ENCODE assay signal across 9 mouse cellular contexts in the genomic region with DNA sequence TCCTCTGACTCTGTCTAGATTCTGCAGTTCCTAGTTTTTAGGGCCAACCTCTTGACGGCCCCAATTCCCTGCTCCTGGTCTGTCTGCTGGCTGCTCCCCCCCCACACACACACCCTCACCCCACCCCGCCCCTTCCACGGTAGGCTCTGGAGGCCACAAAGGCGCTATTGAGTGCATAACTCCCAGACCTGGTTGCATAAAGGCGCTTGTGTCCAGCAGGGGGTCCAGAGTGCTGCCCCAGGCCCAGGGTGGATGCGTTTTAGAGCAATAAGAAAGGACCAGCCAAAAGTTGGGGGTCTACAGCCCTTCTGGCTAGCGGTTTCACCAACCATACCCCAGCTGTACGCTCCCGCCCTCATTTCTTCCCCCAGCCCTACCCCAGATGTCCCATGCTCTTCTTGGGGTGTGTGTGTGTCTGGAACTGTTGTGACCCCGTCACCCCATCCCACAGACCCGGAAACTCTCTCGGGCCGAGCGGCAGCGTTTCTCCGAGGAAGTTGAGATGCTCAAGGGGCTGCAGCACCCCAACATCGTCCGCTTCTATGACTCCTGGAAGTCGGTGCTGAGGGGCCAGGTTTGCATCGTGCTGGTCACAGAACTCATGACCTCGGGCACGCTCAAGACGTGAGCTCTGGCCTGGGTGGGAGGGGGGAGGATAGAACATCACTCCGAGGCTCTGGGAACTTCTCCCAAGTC. TPM values are rescaled to one million over a fixed set of nuclear protein-coding genes. Genes with fewer than 3 reads are reported as not detected.
DNase-seq lines count a peak whose midpoint lies in the region; ATAC-seq and TF ChIP-seq lines count a peak whose summit lies in the region.
"Had no signal": no experiment of that assay in that cellular context is flagged by ENCODE, and none has a peak within 500 bp of the region (broad histone marks: within the 10 kb centered on the region; RNA-seq: fewer than 3 reads in every experiment).

No protein-coding gene starts in this region.

- H3K4me1 ChIP-seq in erythroblast, embryonic 14.5 days (ENCODE audit: control insufficient read depth) = peaks cover 69% of the 10 kb centered on the region
- H3K4me1 ChIP-seq in neural tube, embryonic 11.5 days (ENCODE audit: control insufficient read depth, insufficient read depth, low read length) = peaks cover 45% of the 10 kb centered on the region
- H3K4me1 ChIP-seq in limb, embryonic 15.5 days = peaks cover 61% of the 10 kb centered on the region
- H3K4me1 ChIP-seq in stomach, embryonic 16.5 days (ENCODE audit: control insufficient read depth, insufficient read depth, low read length) = peaks cover 46% of the 10 kb centered on the region
- H3K4me1 ChIP-seq in cerebellum, adult 2 months (ENCODE audit: control insufficient read depth, insufficient read depth, low read length) = peaks cover 9% of the 10 kb centered on the region; the same call in 1 of the 2 replicates

- no peak for TF ChIP-seq CTCF in cerebellum, adult 2 months (IDR thresholded peaks at IDR 0.05; ENCODE audit: borderline replicate concordance, insufficient read depth, low read depth, low read length)

- no peak for DNase-seq in neural tube, embryonic 11.5 days (ENCODE audit: low spot score)
- DNase-seq in neural tube, embryonic 10.5 days (ENCODE audit: extremely low spot score, low spot score) = no peak
- no peak for DNase-seq in cerebellum, adult 2 months
- DNase-seq in ovary, postnatal 10 days (ENCODE audit: low spot score) = no peak
- DNase-seq: lung, adult 2 months had no signal

- H3K4me2 ChIP-seq in neural tube, embryonic 11.5 days (ENCODE audit: low read depth) = peak overlapping the region; percentile 30
- peak overlapping the region; percentile 97 for H3K4me2 ChIP-seq in limb, embryonic 15.5 days
- peak overlapping the region; percentile 88 for H3K4me2 ChIP-seq in stomach, embryonic 16.5 days (ENCODE audit: low read depth, low read length)

- whole genome bisulfite sequencing in neural tube, embryonic 11.5 days = 3% methylated on average over 24 of the region's 24 CpGs
- WGBS in limb, embryonic 15.5 days = 2% methylated on average over 24 of the region's 24 CpGs
- WGBS in stomach, embryonic 16.5 days = 9% methylated on average over 24 of the region's 24 CpGs
- 6% methylated on average over 24 of the region's 24 CpGs for WGBS in cerebellum, adult 2 months

- peaks cover 12% of the 10 kb centered on the region for H3K9me3 ChIP-seq in erythroblast, embryonic 14.5 days (ENCODE audit: control insufficient read depth, low read length)
- H3K9me3 ChIP-seq in neural tube, embryonic 11.5 days (ENCODE audit: control insufficient read depth, low read length) = no peaks in the 10 kb centered on the region
- H3K9me3 ChIP-seq in limb, embryonic 15.5 days = no peaks in the 10 kb centered on the region
- H3K9me3 ChIP-seq in stomach, embryonic 16.5 days (replicated peaks; ENCODE audit: control insufficient read depth, low read length) = no peaks in the 10 kb centered on the region

- no peak overlapping the region for H3K27ac ChIP-seq in neural tube, embryonic 11.5 days (ENCODE audit: low read depth, low read length)
- no peak overlapping the region for H3K27ac ChIP-seq in limb, embryonic 15.5 days
- no peak overlapping the region for H3K27ac ChIP-seq in stomach, embryonic 16.5 days (ENCODE audit: low read length)
- H3K27ac ChIP-seq in cerebellum, adult 2 months (ENCODE audit: insufficient read depth, low read length) = no peak overlapping the region

- TF ChIP-seq POLR2A in cerebellum, adult 2 months (IDR thresholded peaks at IDR 0.05; ENCODE audit: borderline replicate concordance, insufficient read depth, low read length) = no peak

- ATAC-seq in erythroblast, adult 5-6 weeks (replicated peaks; ENCODE audit: low FRiP score, poor library complexity, severe bottlenecking) = no peak
- ATAC-seq in neural tube, embryonic 11.5 days (ENCODE audit: insufficient read depth, low FRiP score, low TSS enrichment) = no peak
- ATAC-seq in limb, embryonic 15.5 days (ENCODE audit: insufficient number of reproducible peaks, low FRiP score, low TSS enrichment, low read depth) = no peak
- ATAC-seq in stomach, embryonic 16.5 days (ENCODE audit: insufficient read depth, low FRiP score) = no peak

- no peak overlapping the region for H3K9ac ChIP-seq in neural tube, embryonic 11.5 days (ENCODE audit: low read length)
- 0 out of 2 replicates have a peak overlapping the region, but pooled peaks have one; percentile 7 for H3K9ac ChIP-seq in limb, embryonic 15.5 days
- peak overlapping the region; percentile 66 for H3K9ac ChIP-seq in stomach, embryonic 16.5 days (ENCODE audit: low read length)

- H3K4me3 ChIP-seq in erythroblast, embryonic 14.5 days (replicated peaks) = peak overlapping the region; percentile 82
- peak overlapping the region; percentile 15 for H3K4me3 ChIP-seq in neural tube, embryonic 11.5 days (ENCODE audit: low read depth, low read length)
- peak overlapping the region; percentile 58 for H3K4me3 ChIP-seq in limb, embryonic 15.5 days
- peak overlapping the region; percentile 62 for H3K4me3 ChIP-seq in stomach, embryonic 16.5 days (replicated peaks; ENCODE audit: low read length)
- H3K4me3 ChIP-seq in cerebellum, adult 2 months (replicated peaks; ENCODE audit: insufficient read depth, low read depth, low read length) = no peak overlapping the region

- peaks cover 65% of the 10 kb centered on the region for H3K27me3 ChIP-seq in erythroblast, embryonic 14.5 days (ENCODE audit: control insufficient read depth)
- peaks cover 44% of the 10 kb centered on the region for H3K27me3 ChIP-seq in neural tube, embryonic 11.5 days (ENCODE audit: control insufficient read depth, insufficient read depth, low read length)
- H3K27me3 ChIP-seq in limb, embryonic 15.5 days = peaks cover 48% of the 10 kb centered on the region
- peaks cover 17% of the 10 kb centered on the region for H3K27me3 ChIP-seq in stomach, embryonic 16.5 days (ENCODE audit: control insufficient read depth, insufficient read depth, low read length)
- H3K27me3 ChIP-seq in cerebellum, adult 2 months (ENCODE audit: control insufficient read depth, insufficient read depth, low read length) = no peaks in the 10 kb centered on the region; the same call in 1 of the 2 replicates

- peaks cover 40% of the 10 kb centered on the region for H3K36me3 ChIP-seq in erythroblast, embryonic 14.5 days (ENCODE audit: control insufficient read depth)
- no peaks in the 10 kb centered on the region for H3K36me3 ChIP-seq in neural tube, embryonic 11.5 days (ENCODE audit: control insufficient read depth, insufficient read depth, low read length)
- 0 out of 2 replicates have a peak, but pooled peaks cover 11% of the 10 kb centered on the region for H3K36me3 ChIP-seq in limb, embryonic 15.5 days
- peaks cover 3% of the 10 kb centered on the region; the same call in 1 of the 2 replicates for H3K36me3 ChIP-seq in stomach, embryonic 16.5 days (ENCODE audit: control insufficient read depth, insufficient read depth, low read length)

RNA-seq across cellular contexts. Expression of a gene that starts 2.1 kb away (rescaled TPM):
- polyA plus RNA-seq in erythroblast, embryonic 14.5 days (2012) = 14.8 and 19.5 TPM in 2 replicates
- 2.3 and 17.7 TPM in 2 replicates for total RNA-seq in erythroblast, adult 5-6 weeks (2015; ENCODE audit: low replicate concordance)
- 1.5 and 6.0 TPM in 2 replicates for total RNA-seq in erythroblast, adult 5-6 weeks (2017; ENCODE audit: low replicate concordance)
- polyA plus RNA-seq in neural tube, embryonic 11.5 days (2014; fragmentation: Nextera tagmentation; extraction: Ambion mirVana) = 6.4 and 7.6 TPM in 2 replicates
- polyA plus RNA-seq in limb, embryonic 15.5 days (2015; fragmentation: Nextera tagmentation; extraction: Ambion mirVana) = 7.9 and 9.9 TPM in 2 replicates
- 23.5 and 28.0 TPM in 2 replicates for polyA plus RNA-seq in stomach, embryonic 16.5 days (2015; fragmentation: Nextera tagmentation; extraction: Ambion mirVana)
- 2.6 and 3.1 TPM in 2 replicates for polyA plus RNA-seq in cerebellum, adult 2 months (2012; rRNA removed)

RNA-seq across cellular contexts. Expression of a gene that starts 8.9 kb away (rescaled TPM):
- 16.1 and 19.2 TPM in 2 replicates for polyA plus RNA-seq in erythroblast, embryonic 14.5 days (2012)
- total RNA-seq in erythroblast, adult 5-6 weeks (2015; ENCODE audit: low replicate concordance) = 83.8 and 91.5 TPM in 2 replicates
- 25.0 and 31.3 TPM in 2 replicates for total RNA-seq in erythroblast, adult 5-6 weeks (2017; ENCODE audit: low replicate concordance)
- 124 and 126 TPM in 2 replicates for polyA plus RNA-seq in neural tube, embryonic 11.5 days (2014; fragmentation: Nextera tagmentation; extraction: Ambion mirVana)
- polyA plus RNA-seq in limb, embryonic 15.5 days (2015; fragmentation: Nextera tagmentation; extraction: Ambion mirVana) = 112 and 120 TPM in 2 replicates
- 133 and 141 TPM in 2 replicates for polyA plus RNA-seq in stomach, embryonic 16.5 days (2015; fragmentation: Nextera tagmentation; extraction: Ambion mirVana)
- polyA plus RNA-seq in cerebellum, adult 2 months (2012; rRNA removed) = 66.8 and 67.0 TPM in 2 replicates

RNA-seq across cellular contexts. Expression of a gene that starts 16.4 kb away (rescaled TPM):
- 0.02 TPM in 1 of 2 replicates, not detected in the other for polyA plus RNA-seq in erythroblast, embryonic 14.5 days (2012)
- 0.96 TPM in 1 of 2 replicates, not detected in the other for total RNA-seq in erythroblast, adult 5-6 weeks (2015; ENCODE audit: low replicate concordance)
- total RNA-seq in erythroblast, adult 5-6 weeks (2017; ENCODE audit: low replicate concordance) = 2.2 and 5.4 TPM in 2 replicates
- 1.6 and 2.5 TPM in 2 replicates for polyA plus RNA-seq in neural tube, embryonic 11.5 days (2014; fragmentation: Nextera tagmentation; extraction: Ambion mirVana)
- polyA plus RNA-seq in limb, embryonic 15.5 days (2015; fragmentation: Nextera tagmentation; extraction: Ambion mirVana) = 0.70 and 1.3 TPM in 2 replicates
- 0.70 and 1.2 TPM in 2 replicates for polyA plus RNA-seq in stomach, embryonic 16.5 days (2015; fragmentation: Nextera tagmentation; extraction: Ambion mirVana)
- polyA plus RNA-seq in cerebellum, adult 2 months (2012; rRNA removed) = 0.65 TPM in 2 replicates

RNA-seq across cellular contexts. Expression of a gene that starts 16.5 kb away (rescaled TPM):
- polyA plus RNA-seq in erythroblast, embryonic 14.5 days (2012) = 2.2 and 4.5 TPM in 2 replicates
- total RNA-seq in erythroblast, adult 5-6 weeks (2015; ENCODE audit: low replicate concordance) = 12.3 and 29.8 TPM in 2 replicates
- 5.3 and 10.6 TPM in 2 replicates for total RNA-seq in erythroblast, adult 5-6 weeks (2017; ENCODE audit: low replicate concordance)
- 190 and 196 TPM in 2 replicates for polyA plus RNA-seq in neural tube, embryonic 11.5 days (2014; fragmentation: Nextera tagmentation; extraction: Ambion mirVana)
- polyA plus RNA-seq in limb, embryonic 15.5 days (2015; fragmentation: Nextera tagmentation; extraction: Ambion mirVana) = 148 and 154 TPM in 2 replicates
- polyA plus RNA-seq in stomach, embryonic 16.5 days (2015; fragmentation: Nextera tagmentation; extraction: Ambion mirVana) = 194 and 197 TPM in 2 replicates
- polyA plus RNA-seq in cerebellum, adult 2 months (2012; rRNA removed) = 174 and 218 TPM in 2 replicates

RNA-seq across cellular contexts. Expression of a gene that starts 16.6 kb away (rescaled TPM):
- polyA plus RNA-seq in erythroblast, embryonic 14.5 days (2012) = 0.07 and 0.09 TPM in 2 replicates
- total RNA-seq in erythroblast, adult 5-6 weeks (2015; ENCODE audit: low replicate concordance) = 2.7 TPM in 1 of 2 replicates, not detected in the other
- total RNA-seq in erythroblast, adult 5-6 weeks (2017; ENCODE audit: low replicate concordance) = not detected in 2 replicates
- polyA plus RNA-seq in neural tube, embryonic 11.5 days (2014; fragmentation: Nextera tagmentation; extraction: Ambion mirVana) = 72.6 and 73.3 TPM in 2 replicates
- 99.6 and 110 TPM in 2 replicates for polyA plus RNA-seq in limb, embryonic 15.5 days (2015; fragmentation: Nextera tagmentation; extraction: Ambion mirVana)
- polyA plus RNA-seq in stomach, embryonic 16.5 days (2015; fragmentation: Nextera tagmentation; extraction: Ambion mirVana) = 95.8 and 106 TPM in 2 replicates
- 50.3 and 52.7 TPM in 2 replicates for polyA plus RNA-seq in cerebellum, adult 2 months (2012; rRNA removed)

Comparison
In these comparisons a context has a peak if more than half of its experiments do, and no peak if none do; other contexts are left out.
1. H3K4me2 ChIP-seq: peak in every context shown above with its lines; median percentile 97 in limb, embryonic 15.5 days; 88 in stomach, embryonic 16.5 days; 30 in neural tube, embryonic 11.5 days.